Mouse (Mus musculus): ENCODE data around the gene Zfp984.
"Not testable (repeated sequence)": the region's sequence is repeated elsewhere in the genome, so short reads cannot be mapped to it uniquely, and the experiment has no call there.

The Zfp984 gene

DNA sequence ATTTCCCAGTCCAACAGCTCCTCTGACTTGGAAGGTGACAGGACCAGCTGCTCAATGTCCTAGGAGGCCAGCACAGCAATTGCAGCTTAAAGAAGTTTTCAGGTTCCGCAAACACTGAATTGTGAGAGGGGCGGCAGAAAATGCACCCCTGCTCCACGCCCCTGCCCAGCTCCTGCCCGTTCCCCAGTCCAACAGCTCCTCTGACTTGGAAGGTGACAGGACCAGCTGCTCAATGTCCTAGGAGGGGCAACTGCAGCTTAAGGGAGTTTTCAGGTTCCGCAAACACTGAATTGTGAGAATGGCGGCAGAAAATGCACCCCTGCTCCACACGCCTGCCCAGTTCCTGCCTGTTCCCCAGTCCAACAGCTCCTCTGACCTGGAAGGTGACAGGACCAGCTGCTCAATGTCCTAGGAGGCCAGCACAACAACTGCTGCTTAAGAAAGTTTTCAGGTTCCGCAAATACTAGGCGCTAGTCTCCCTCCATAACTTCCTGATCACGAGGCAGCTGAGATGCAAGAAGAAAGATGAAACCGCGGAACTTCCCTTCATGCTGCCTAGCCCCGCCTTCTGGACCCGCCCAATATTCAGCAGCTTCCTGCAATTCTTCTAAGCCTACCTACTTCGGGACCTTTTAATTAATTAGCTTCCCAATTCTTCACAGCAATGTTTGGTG is at the start of gene Zfp984:
TSS of gene Zfp984 (minus strand) at position 497 of the 674 bp plus-strand sequence.
- DNase-seq = peak; percentile 43

DNA sequence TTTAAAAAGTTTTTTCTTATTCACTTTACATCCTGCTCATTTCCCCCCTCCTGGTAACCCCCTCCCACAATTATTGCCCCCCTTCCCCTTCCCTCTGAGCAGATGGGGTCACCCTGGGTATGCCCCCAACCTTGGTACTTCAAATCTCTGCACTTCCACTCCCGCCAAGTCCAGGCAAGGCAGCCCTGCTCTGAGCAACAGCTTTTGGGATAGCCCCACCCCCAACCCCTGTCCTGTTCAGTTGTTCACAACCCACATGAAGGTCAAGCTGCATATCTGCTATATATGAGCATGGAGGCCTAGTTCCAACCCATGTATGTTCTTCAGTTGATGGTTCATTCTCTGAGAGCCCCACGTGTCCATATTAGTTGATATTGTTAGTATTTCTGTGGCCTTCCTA is 41.2 kb upstream of the Zfp984 start:
- DNase-seq = no peak

DNA sequence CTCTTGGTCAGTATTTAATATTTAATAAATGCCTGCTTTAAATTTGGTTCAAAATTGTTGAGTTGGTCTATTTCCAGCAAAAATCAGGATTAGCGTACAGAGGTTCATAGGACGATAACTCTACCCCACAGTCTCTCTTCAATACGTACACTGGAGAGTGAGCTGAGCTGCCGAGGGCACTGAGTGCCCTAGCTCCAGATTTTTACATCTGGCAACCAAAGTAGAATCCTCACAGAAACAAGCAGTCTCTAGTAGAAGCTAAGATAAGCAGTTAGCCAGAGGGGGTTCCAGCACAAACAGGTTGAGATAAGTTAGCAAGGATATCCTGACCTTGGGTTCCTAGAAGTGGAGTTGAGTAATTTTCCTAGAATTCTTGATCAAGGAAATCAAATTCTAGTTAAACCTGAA is 39.0 kb upstream of the Zfp984 start:
- no peak for DNase-seq

DNA sequence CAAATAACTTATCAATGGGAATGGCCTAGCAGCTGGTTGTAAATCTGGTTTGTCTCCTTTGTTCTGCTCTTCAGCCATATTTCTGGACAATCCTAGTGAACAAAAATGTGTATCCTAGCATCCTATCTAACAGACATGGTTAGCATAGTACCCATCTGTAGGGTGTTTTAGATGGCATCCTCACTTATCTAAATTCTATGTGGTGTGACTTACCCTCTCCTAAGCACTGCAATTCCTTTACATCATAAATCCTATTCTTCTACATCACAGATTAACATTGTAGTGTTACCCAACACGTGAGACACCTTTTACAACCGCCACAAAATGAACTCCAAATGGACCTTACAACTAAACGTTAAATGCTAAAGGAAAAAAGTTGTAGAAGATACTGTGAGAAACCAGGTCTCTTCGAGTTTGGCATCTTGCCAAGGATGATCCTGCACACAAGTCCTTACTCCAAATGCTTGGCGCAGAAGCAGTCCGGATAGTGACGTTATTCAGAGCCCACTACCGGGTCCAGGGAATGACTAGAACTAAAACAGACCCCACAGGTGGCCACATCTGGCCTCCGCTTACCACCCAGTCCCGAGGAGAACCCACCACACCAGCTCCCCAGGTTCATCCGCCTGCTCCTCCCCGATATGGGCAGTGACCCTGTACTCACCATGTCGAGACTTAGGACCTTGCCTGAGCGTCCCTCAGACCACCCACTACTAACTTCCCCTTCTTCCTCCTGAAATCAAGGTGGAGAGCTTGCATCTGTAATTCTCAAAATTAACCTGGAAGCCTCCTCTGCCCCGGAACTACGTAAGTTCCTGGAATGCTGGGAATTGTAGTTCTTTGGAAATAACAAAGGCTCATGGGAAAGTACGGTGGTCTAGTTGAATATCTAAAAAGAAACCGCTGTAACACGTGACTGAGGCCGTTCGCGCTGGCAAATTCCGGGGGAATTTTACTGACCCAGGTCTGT is 38.3 kb upstream of the Zfp984 start, which contains the start of gene Zfp933:
TSS of gene Zfp933 (minus strand) at position 753 of the 970 bp plus-strand sequence.
- DNase-seq = peak; percentile 63

DNA sequence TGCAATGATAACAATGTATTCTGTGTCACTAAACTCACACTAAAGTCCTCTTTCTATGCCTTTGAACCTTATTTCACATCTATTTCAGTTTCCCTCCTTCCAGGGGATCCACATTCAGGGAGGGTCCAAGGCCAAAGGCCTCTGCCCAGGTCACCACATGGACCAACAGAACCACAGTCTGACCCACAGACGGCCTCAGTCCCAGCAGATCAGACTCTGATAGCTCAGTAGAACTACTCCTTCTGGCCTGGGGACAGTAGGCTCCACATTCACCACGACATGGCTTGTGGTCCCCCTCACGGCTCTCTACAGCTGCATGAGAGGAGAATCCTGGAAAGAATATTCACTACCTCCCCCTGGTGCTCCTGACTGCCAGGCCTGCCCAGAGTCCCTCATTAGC is 33.3 kb upstream of the Zfp984 start:
- no peak for DNase-seq

DNA sequence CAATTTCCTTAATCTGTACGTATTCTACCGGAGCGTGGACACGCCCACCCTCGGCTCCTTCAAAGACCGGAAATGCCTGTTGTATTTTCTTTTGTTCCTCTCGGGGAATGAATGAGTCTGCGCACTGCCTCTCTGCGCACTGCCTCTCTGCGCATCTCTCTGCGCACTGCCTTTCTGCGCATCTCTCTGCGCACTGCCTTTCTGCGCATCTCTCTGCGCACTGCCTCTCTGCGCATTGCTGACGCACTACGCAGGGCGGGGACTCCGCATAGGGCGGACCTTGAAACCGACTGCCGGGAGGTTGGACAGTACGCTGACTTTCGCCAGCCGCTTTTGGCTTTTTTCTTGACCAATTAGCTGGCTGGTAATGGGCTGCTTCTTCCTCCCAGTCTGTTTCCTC is 29.7 kb upstream of the Zfp984 start:
- peak; percentile 14 for DNase-seq

DNA sequence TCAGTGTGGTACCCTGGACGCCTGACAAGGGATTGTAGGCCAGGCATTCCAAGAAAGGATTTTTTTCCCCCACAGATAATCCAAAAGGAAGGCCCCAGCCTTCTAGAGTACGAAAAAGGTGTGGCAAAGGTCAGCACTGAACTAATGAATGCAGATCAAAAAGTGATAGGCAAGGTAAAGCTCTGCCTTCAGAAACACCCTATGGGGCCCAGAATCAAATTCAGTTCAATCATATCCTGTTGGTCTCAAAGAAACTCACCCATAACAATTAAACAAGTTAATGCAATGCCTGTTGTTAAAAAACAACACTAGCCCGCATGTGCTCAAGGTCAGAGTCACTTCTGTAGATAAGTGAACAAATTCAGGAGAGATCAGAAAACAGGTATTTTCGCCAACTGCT is 14.8 kb upstream of the Zfp984 start:
- no peak for DNase-seq

DNA sequence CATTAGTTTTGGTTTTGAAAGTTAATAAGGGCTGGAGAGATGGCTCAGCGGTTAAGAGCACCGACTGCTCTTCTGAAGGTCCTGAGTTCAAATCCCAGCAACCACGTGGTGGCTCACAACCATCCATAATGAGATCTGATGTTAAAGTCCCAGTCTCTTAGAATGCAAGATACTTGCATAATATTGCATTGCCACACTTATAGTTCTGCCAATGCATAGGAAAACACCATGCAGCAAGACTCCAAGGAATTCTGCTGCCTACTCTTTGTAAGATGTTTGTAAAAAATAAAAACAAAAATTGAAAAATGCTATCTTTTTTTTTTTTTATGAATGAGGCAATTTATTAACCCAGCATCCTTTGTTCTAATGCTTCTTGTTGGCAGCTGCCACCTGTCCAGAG is 11.8 kb upstream of the Zfp984 start:
- DNase-seq = not testable (repeated sequence)

DNA sequence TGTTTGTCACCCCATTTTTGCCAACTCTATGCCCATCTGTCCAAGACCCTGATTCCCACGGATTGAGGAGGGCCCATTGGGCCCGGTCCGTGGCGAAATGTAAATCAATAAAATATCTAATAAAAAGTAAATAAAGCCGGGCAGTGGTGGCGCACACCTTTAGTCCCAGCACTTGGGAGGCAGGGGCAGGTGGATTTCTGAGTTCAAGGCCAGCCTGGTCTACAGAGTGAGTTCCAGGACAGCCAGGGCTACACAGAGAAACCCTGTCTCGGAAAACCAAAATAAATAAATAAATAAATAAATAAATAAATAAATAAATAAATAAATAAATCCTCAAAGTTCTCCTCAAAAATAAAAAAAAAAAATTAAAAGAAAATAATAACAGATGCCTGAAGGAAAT is 10.1 kb upstream of the Zfp984 start:
- not testable (repeated sequence) for DNase-seq

DNA sequence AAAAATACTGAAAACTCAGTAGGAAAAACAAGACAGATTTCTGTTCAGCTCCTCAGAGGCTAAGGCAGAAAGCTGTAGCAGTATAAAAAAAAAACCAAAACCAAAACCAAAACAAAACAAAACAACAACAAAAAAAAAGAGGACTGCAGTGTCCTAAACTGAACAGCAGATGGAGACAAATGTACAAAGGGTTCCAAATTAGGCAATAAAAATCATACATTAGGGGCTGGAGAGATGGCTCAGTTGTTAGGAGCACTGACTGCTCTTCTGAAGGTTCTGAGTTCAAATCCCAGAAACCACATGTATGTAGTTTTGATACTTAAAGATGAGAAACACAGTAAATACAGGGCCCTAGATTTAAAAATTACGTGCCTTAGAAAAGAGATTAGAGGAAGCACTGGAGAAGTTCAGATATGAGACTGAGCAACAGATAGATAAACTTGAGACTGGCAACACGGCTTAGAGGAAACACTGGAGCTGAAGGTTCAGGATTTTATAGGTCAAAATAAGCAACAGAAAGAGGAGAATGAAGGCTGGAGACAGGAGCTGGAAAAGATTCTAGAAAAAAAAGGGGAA is 5.1 kb upstream of the Zfp984 start:
- DNase-seq = no peak

DNA sequence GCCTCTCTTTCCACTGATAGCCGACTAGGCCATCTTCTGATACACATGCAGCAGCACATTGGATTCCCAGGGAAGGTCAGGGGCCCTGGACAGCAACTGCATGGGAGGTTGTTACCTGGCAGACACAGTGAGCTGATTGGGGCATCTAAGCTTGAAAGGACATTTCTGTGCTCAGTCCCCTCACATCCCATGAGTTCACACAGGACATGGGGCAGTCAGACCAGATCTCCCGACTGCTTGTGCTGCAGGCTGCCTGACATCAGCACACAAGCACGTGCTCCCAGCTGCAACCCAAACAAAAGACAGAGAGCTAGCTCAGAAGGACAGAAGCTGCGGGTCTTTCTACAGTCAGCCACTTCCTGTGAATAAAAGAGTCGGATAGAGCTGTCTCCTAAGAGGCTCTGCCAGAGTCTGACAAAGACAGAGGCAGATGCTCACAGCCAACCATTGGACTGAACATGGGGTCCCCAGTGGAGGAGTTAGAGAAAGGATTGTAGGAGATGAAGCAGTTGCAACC is 3.7 kb upstream of the Zfp984 start:
- no peak for DNase-seq

DNA sequence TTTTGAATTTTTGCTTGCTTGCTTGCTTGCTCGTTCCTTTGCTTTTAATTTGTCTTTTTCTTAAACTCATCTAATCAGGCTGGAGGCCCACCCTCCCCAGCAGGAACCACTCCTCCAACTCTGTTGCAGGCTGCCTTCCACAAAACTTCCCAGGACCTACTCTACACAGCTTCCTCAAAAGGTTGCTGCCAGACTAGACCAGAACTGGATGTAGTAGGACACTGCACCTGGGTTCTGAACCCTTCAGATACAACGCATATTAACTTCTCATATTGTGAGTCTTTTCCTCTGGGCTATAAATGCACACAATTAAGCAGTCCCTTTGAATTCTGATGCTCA is 347 bp upstream of the Zfp984 start:
- DNase-seq = not testable (repeated sequence)

DNA sequence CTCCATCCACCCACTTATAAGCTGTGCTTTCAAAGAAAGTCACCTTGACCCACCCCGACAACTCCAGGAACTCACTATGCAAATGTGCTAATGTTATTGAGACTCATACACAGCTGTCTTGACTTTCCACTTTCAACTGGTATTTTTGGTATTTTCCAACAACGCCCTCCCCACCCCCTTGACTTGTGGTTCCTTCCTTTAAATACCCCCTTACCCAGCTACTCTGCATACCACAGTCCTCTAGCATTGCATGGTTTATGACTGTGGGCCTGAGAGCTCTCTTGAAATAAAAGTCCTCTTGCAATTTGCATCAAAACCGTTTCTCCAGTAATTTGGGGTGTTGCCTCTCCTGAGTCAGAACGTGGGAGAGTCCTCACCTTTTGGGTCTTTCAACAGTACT is 1.1 kb downstream of the Zfp984 start:
- not testable (repeated sequence) for DNase-seq

DNA sequence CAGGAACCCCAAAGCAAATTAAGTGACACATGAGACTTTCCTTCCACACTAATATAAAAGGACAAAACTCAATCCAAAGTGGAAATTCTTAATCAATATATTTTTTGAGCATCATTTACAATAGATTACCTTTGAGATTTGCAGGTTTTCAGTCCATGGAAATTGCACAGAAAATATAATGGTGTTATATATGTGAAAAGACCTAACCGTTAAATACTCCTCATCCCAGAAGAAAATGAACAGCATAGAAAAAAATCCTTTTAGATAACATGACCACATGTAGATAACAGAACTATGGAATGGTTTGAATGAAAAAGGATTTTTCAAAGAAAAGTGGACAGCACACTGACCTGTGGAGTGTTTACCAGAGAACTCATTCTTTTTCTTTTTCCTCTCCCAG is 14.3 kb downstream of the Zfp984 start:
- DNase-seq = not testable (repeated sequence)

DNA sequence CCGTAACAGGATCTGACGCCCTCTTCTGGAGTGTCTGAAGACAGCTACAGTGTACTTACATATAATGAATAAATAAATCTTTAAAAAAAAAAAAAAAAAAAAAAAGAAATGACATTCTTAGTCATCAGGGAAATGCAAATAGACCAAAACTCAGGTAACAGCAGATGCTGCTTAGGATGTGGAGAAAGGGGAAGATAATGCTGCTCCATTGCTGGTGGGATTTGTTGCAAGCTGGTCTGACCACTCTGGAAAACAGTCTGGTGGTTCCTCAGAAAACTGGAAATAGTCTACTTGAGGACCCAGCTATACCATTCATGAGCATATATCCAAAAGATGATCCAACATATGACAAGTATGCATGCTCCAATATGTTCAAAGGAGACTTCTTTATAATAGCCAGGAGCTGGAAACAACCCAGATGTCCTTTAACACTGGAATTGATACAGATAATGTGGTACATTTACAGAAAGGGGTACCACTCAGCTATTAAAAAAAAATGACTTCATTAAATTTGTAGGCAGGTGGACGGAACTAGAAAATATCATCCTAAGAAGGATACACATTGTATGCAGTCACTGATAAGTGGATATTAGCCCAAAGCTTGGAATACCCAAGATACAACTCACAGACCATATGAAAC is 15.4 kb downstream of the Zfp984 start:
- DNase-seq = not testable (repeated sequence)

DNA sequence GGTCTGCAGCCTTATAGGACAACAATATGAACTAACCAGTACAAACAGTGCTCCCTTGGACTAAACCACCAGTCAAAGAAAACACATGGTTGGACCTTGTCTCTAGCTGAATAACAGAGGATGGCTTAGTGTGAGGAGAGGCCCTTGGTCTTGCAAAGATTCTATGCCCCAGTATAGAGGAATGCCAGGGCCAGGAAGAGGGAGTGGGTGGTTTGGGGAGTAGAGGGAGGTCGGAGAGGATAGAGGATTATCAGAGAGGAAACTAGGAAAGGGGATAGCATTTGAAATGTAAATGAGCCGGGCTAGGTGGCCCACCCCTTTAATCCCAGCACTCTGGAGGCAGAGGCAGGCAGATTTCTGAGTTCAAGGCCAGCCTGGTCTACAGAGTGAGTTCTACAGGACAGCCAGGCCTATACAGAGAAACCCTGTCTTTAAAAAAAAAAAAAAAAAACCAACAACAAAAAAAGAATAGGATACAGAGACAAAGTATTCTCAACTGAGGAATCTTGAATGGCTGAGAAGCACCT is 16.1 kb downstream of the Zfp984 start:
- not testable (repeated sequence) for DNase-seq

DNA sequence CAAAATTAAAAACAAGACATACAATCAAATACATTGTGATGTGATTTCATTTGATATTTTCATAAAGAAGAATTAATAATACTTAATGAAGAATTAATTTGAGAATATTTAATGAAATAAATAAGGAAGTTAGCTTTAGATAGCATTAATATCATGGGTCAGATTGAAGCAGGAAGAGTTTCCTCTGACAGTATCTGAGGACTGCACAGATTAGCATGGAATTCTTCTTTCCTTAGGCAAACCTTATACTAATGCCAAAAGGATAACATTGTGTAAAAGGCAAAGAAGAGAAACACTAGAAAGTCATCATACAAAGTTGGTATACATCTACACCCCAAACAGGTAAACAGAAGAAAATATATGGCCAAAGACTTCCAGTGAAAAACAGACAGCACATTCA is 17.9 kb downstream of the Zfp984 start:
- not testable (repeated sequence) for DNase-seq

DNA sequence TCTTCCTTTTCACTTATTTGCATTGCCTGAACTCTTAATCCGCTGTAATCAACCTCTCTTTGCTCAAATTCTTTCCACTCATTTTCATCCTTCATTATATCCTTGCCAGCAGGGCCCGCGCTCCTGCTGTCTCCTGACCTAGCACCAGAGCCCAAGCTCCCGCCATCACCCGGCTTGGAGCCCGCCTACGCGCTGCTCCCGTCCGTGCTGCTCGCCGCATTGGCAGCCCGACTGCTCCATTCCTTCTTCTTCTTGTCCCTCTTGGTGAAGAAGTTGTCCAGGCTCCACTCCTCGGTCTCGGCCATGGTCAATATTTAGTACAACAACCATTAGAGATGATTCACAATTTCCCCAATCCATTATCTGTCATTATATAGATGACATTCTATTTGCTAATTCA is 63.3 kb downstream of the Zfp984 start:
- not testable (repeated sequence) for DNase-seq

DNA sequence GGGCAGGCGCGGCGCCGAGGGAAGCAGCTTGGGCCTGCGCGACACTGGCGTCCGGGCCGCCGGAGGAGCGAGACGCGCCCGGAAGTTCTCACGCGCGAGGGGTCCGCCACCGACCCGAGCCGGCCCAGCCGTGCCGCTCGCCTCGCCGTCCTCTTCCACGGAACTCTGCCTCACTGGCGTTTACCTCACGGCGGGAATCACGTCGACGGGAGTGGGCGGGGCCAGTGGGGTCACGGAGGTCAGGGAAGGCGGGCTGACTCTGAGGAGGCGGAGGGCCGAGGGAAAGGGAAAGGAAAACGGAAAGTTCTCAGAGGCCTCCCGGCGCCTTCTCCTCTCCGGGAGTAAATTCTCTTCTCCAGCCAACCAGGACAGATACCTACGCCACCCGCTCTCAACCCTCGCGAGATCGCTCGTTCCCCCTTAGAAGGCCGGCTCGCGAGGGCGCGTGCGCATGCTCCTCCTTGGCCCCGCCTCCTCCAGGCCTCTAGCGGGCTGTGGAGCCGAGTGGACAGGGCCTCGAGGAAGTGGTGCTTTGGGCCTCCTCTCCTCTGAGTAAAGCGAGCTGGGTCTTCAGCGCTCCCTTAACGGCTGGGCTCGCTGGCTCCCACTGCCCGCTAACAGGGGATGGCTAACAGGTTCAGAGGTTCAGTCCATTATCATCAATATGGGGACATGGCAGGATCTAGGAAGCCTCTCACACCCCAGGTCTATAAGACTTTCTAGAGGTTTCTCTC is 70.8 kb downstream of the Zfp984 start:
- not testable (repeated sequence) for DNase-seq

Data from lung, postnatal 14 days (tissue).